Mouse (Mus musculus) embryonic fibroblast, embryonic 13.5 days (primary cell): Measurements from ENCODE around the gene B4galnt1.

ENCODE experiments used
- CTCF ChIP-seq: IDR thresholded peaks from 2 replicates; pipeline ENCODE4 v1.5.1; 2011; ENCODE audit warnings: mild to moderate bottlenecking, control low read depth, low read length, moderate library complexity, borderline replicate concordance; ENCODE audit not compliant: insufficient read depth
- POLR2A ChIP-seq: IDR thresholded peaks from 2 replicates; pipeline ENCODE4 v1.6.1; 2011; ENCODE audit warnings: low read depth, mild to moderate bottlenecking, control low read depth, low read length, moderate library complexity

- TF ChIP-seq POLR2A (no peak), CTCF (no peak)
Measured at GRCm38 (mm10) chr10:127214422-127214803, 49.4 kb downstream of the B4galnt1 start.
